Mouse (Mus musculus): ENCODE measurements around the gene Lgr6.
"Not testable (repeated sequence)": the region's sequence is repeated elsewhere in the genome, so short reads cannot be mapped to it uniquely, and the experiment has no call there.

Gene Lgr6

GRCm38 (mm10) chr1:135129543-135130183 lies 24.6 kb upstream of the Lgr6 start:
- no peak for DNase-seq (ENCODE audit: inconsistent age in 2 of 2, low spot score in 1 of 2)

- no peak for DNase-seq (ENCODE audit: inconsistent age in 2 of 2, low spot score in 1 of 2)
Measured at GRCm38 (mm10) chr1:135128986-135129385, 23.9 kb upstream of the Lgr6 start.

GRCm38 (mm10) chr1:135128011-135128441 lies 22.9 kb upstream of the Lgr6 start:
- DNase-seq (ENCODE audit: inconsistent age in 2 of 2, low spot score in 1 of 2) = no peak

GRCm38 (mm10) chr1:135126443-135127027 lies 21.5 kb upstream of the Lgr6 start:
- DNase-seq (ENCODE audit: inconsistent age in 2 of 2, low spot score in 1 of 2) = no peak

- peak in 1 of 2 experiments; percentile 43 for DNase-seq (ENCODE audit: inconsistent age in 2 of 2, low spot score in 1 of 2)
Measured at GRCm38 (mm10) chr1:135125990-135126389, 20.9 kb upstream of the Lgr6 start.

GRCm38 (mm10) chr1:135124573-135125363 lies 19.7 kb upstream of the Lgr6 start:
- DNase-seq (ENCODE audit: inconsistent age in 2 of 2, low spot score in 1 of 2) = no peak

GRCm38 (mm10) chr1:135112661-135113060 lies 7.6 kb upstream of the Lgr6 start:
- peak; percentile 41 to 83 for DNase-seq (ENCODE audit: inconsistent age in 2 of 2, low spot score in 1 of 2)

GRCm38 (mm10) chr1:135111271-135111670 lies 6.2 kb upstream of the Lgr6 start:
- not testable (repeated sequence) for DNase-seq (ENCODE audit: inconsistent age in 2 of 2, low spot score in 1 of 2)

- peak; percentile 67 to 90 for DNase-seq (ENCODE audit: inconsistent age in 2 of 2, low spot score in 1 of 2)
Measured at GRCm38 (mm10) chr1:135110075-135110474, 5.0 kb upstream of the Lgr6 start.

GRCm38 (mm10) chr1:135108611-135109010 lies 3.5 kb upstream of the Lgr6 start:
- peak in 1 of 2 experiments; percentile 64 for DNase-seq (ENCODE audit: inconsistent age in 2 of 2, low spot score in 1 of 2)

GRCm38 (mm10) chr1:135105951-135106350 lies 875 bp upstream of the Lgr6 start:
- peak; percentile 59 to 85 for DNase-seq (ENCODE audit: inconsistent age in 2 of 2, low spot score in 1 of 2)

- no peak for DNase-seq (ENCODE audit: inconsistent age in 2 of 2, low spot score in 1 of 2)
Measured at GRCm38 (mm10) chr1:135100400-135100799, 4.7 kb downstream of the Lgr6 start.

GRCm38 (mm10) chr1:135098441-135098840 lies 6.6 kb downstream of the Lgr6 start:
- no peak for DNase-seq (ENCODE audit: inconsistent age in 2 of 2, low spot score in 1 of 2)

- DNase-seq (ENCODE audit: inconsistent age in 2 of 2, low spot score in 1 of 2) = no peak
Measured at GRCm38 (mm10) chr1:135097441-135097840, 7.6 kb downstream of the Lgr6 start.

- no peak for DNase-seq (ENCODE audit: inconsistent age in 2 of 2, low spot score in 1 of 2)
Measured at GRCm38 (mm10) chr1:135096312-135096711, 8.8 kb downstream of the Lgr6 start.

- DNase-seq (ENCODE audit: inconsistent age in 2 of 2, low spot score in 1 of 2) = no peak
Measured at GRCm38 (mm10) chr1:135095189-135095588, 9.9 kb downstream of the Lgr6 start.

- DNase-seq (ENCODE audit: inconsistent age in 2 of 2, low spot score in 1 of 2) = no peak
Measured at GRCm38 (mm10) chr1:135094723-135095122, 10.4 kb downstream of the Lgr6 start.

GRCm38 (mm10) chr1:135090914-135091313 lies 14.2 kb downstream of the Lgr6 start:
- no peak for DNase-seq (ENCODE audit: inconsistent age in 2 of 2, low spot score in 1 of 2)

GRCm38 (mm10) chr1:135089626-135090025 lies 15.4 kb downstream of the Lgr6 start:
- DNase-seq (ENCODE audit: inconsistent age in 2 of 2, low spot score in 1 of 2) = no peak

GRCm38 (mm10) chr1:135087414-135087813 lies 17.7 kb downstream of the Lgr6 start:
- DNase-seq (ENCODE audit: inconsistent age in 2 of 2, low spot score in 1 of 2) = no peak

- no peak for DNase-seq (ENCODE audit: inconsistent age in 2 of 2, low spot score in 1 of 2)
Measured at GRCm38 (mm10) chr1:135086015-135086414, 19.1 kb downstream of the Lgr6 start.

- DNase-seq (ENCODE audit: inconsistent age in 2 of 2, low spot score in 1 of 2) = no peak
Measured at GRCm38 (mm10) chr1:135085296-135085871, 19.7 kb downstream of the Lgr6 start.
